Mouse (Mus musculus) cortical plate, adult 2 months (tissue): ENCODE results near the gene B3gnt9.

Source experiments
- CTCF ChIP-seq: fragments of 200-500 bp; IDR thresholded peaks from 2 replicates; pipeline ENCODE4 v1.5.1; 2011; ENCODE audit warnings: mild to moderate bottlenecking, control low read depth, low read length; ENCODE audit not compliant: insufficient read depth; ENCODE audit errors: extremely low read depth
- POLR2A ChIP-seq: fragments of 200-500 bp; IDR thresholded peaks from 2 replicates; pipeline ENCODE4 v1.6.1; 2011; ENCODE audit warnings: mild to moderate bottlenecking, low read length, control low read depth; ENCODE audit not compliant: insufficient read depth; ENCODE audit errors: extremely low read depth

DNA sequence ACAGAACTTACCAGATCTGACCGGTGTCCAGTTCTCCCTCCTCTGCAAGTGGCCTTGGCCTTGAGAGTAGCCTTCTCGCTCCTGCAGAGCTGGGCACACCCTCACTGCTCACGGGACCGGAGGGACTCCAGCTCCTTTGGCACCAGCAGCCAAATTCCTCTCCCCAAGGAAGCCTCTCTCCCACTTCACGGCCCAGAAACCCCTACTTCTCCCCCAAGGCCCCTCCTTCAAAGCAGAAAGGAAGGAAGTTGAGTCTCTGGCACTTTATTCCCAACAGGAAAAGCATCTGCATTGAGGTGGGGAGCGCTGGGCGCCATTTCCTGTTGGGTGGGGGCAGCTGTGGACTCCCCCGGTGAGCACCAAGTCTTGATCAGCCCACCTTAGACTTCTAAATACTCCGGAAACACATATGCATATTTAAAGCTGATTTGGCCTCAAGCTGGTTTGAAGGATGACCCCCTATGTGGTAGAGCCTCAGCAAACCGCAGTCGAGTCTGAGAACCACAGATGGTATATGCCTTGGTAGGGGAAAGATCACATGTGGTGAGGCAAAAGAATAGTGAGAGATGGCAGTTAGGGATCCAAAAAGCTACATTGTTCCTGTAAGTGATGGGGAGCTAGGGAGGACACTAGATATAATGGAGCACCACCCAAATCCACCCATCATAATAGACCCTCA lies 41.1 kb upstream of the B3gnt9 start, which contains the start of gene Exoc3l:
- TF ChIP-seq CTCF: no peak
- no peak for TF ChIP-seq POLR2A
